Comparison of ENCODE assay signal across 8 mouse cellular contexts in genomic region chr16:92115611-92116421, GRCm38 (mm10). TPM values are rescaled to one million over a fixed set of nuclear protein-coding genes. Genes with fewer than 3 reads are reported as not detected.
A peak's percentile ranks its signal among the peaks of the same experiment; 100 is the strongest.
DNase-seq lines count a peak whose midpoint lies in the region; ATAC-seq lines count a peak whose summit lies in the region.

No protein-coding gene starts in this region.

- H3K4me3 ChIP-seq in forebrain, embryonic 11.5 days (ENCODE audit: low read depth, low read length): no peak overlapping the region

- H3K27ac ChIP-seq in forebrain, embryonic 11.5 days (ENCODE audit: low read depth, low read length): peak overlapping the region; percentile 41; the same call in 1 of the 2 replicates

- H3K36me3 ChIP-seq in forebrain, embryonic 11.5 days (ENCODE audit: control insufficient read depth, insufficient read depth, low read length): peaks cover 3% of the 10 kb centered on the region

- peak; percentile 62 for DNase-seq in ovary, adult 18-20 months (ENCODE audit: low spot score)
- no peak for DNase-seq in ovary, postnatal 14 days (ENCODE audit: low spot score)
- DNase-seq in cerebellum, adult 11 months: peak; percentile 50
- DNase-seq in forebrain, embryonic 11.5 days (ENCODE audit: low spot score): peak; percentile 66
- peak; percentile 42 to 48 for DNase-seq in kidney, postnatal 4 days
- peak; percentile 26 for DNase-seq in yolk sac, embryonic 10.5 days (ENCODE audit: low spot score)
- DNase-seq in gastrocnemius, adult 8-10 months (ENCODE audit: low spot score in 2 of 2): no peak

- H3K9ac ChIP-seq in forebrain, embryonic 11.5 days (ENCODE audit: low read length): no peak overlapping the region; the same call in 1 of the 2 replicates

- 0 out of 2 replicates have a peak, but pooled peaks have one; percentile 51 for ATAC-seq in forebrain, embryonic 11.5 days (replicated peaks; ENCODE audit: low FRiP score)
- peak; percentile 97 for ATAC-seq in megakaryocyte-erythroid progenitor cell, adult 5-6 weeks (replicated peaks; ENCODE audit: low FRiP score, low TSS enrichment, poor library complexity, severe bottlenecking)

- WGBS in forebrain, embryonic 11.5 days: 39% methylated on average over 17 of the region's 20 CpGs

- H3K9me3 ChIP-seq in forebrain, embryonic 11.5 days (ENCODE audit: control insufficient read depth, low read length): no peaks in the 10 kb centered on the region

- H3K4me1 ChIP-seq in forebrain, embryonic 11.5 days (replicated peaks; ENCODE audit: control insufficient read depth, insufficient read depth, low read length): 0 out of 2 replicates have a peak, but pooled peaks cover 4% of the 10 kb centered on the region

- 0 out of 2 replicates have a peak overlapping the region, but pooled peaks have one; percentile 6 for H3K4me2 ChIP-seq in forebrain, embryonic 11.5 days (ENCODE audit: low read depth, low read length, severe bottlenecking)

- no peaks in the 10 kb centered on the region for H3K27me3 ChIP-seq in forebrain, embryonic 11.5 days (ENCODE audit: control insufficient read depth, insufficient read depth, low read length)

RNA-seq across cellular contexts. Expression of gene Slc5a3, which starts 57.7 kb away (rescaled TPM):
- polyA plus RNA-seq in forebrain, embryonic 11.5 days (2014; fragmentation: Nextera tagmentation; extraction: Ambion mirVana): 11.8 and 12.9 TPM in 2 replicates
- 5.0 and 5.2 TPM in 2 replicates for total RNA-seq in megakaryocyte-erythroid progenitor cell, adult 5-6 weeks (2014; fragmentation: Nextera tagmentation)
- total RNA-seq in megakaryocyte-erythroid progenitor cell, adult 5-6 weeks (2017): 4.4 and 7.2 TPM in 2 replicates
- 1 to 10 TPM; 1.2 to 3.2 (median 2.4) TPM for total RNA-seq in gastrocnemius, adult 8-10 months (2022)

RNA-seq across cellular contexts. Expression of gene Gm49711, which starts 57.7 kb away (rescaled TPM):
- polyA plus RNA-seq in forebrain, embryonic 11.5 days (2014; fragmentation: Nextera tagmentation; extraction: Ambion mirVana): 0.17 and 0.25 TPM in 2 replicates
- total RNA-seq in megakaryocyte-erythroid progenitor cell, adult 5-6 weeks (2014; fragmentation: Nextera tagmentation): not detected in 2 replicates
- not detected in 2 replicates for total RNA-seq in megakaryocyte-erythroid progenitor cell, adult 5-6 weeks (2017)
- not detected for total RNA-seq in gastrocnemius, adult 8-10 months (2022)

RNA-seq across cellular contexts. Expression of gene Mrps6, which starts 57.7 kb away (rescaled TPM):
- polyA plus RNA-seq in forebrain, embryonic 11.5 days (2014; fragmentation: Nextera tagmentation; extraction: Ambion mirVana): 116 and 117 TPM in 2 replicates
- total RNA-seq in megakaryocyte-erythroid progenitor cell, adult 5-6 weeks (2014; fragmentation: Nextera tagmentation): 36.9 and 49.2 TPM in 2 replicates
- 30.0 and 49.8 TPM in 2 replicates for total RNA-seq in megakaryocyte-erythroid progenitor cell, adult 5-6 weeks (2017)
- total RNA-seq in gastrocnemius, adult 8-10 months (2022): 10 to 100 TPM; 19.5 to 26.4 (median 25.1) TPM

Comparison
In these comparisons a context has a peak if more than half of its experiments do, and no peak if none do; other contexts are left out.
1. DNase-seq: peak in ovary, adult 18-20 months (single experiment), cerebellum, adult 11 months (single experiment), forebrain, embryonic 11.5 days (single experiment), kidney, postnatal 4 days (2 of 2) and yolk sac, embryonic 10.5 days (single experiment); none in ovary, postnatal 14 days (single experiment) and gastrocnemius, adult 8-10 months (0 of 2).